Mouse (Mus musculus) forebrain, embryonic 12.5 days (tissue): Measurements from ENCODE around the gene Ebf1. TPM values are rescaled to one million over a fixed set of nuclear protein-coding genes. Genes with fewer than 3 reads are reported as not detected.

ENCODE experiments used
- ATAC-seq: fragments of 200-750 bp; cut with Nextera tagmentation; 2 replicates; pipeline ENCODE4 v1.8.0; 2017; ENCODE audit warnings: moderate TSS enrichment; ENCODE audit not compliant: low FRiP score
- H3K27ac ChIP-seq: fragments of 300-500 bp; sonication (generic); 2 replicates; pipeline ENCODE4 v1.5.1; 2016; ENCODE audit warnings: mild to moderate bottlenecking
- H3K27me3 ChIP-seq: fragments of 300-500 bp; sonication (generic); 2 replicates; pipeline ENCODE4 v1.6.1; 2016; ENCODE audit warnings: mild to moderate bottlenecking
- H3K36me3 ChIP-seq: fragments of 300-500 bp; sonication (generic); replicated peaks from 2 replicates; pipeline ENCODE4 v1.6.1; 2016; ENCODE audit warnings: mild to moderate bottlenecking
- H3K4me1 ChIP-seq: fragments of 300-500 bp; sonication (generic); 2 replicates; pipeline ENCODE4 v1.6.1; 2016
- H3K4me2 ChIP-seq: fragments of 300-500 bp; sonication (generic); 2 replicates; pipeline ENCODE4 v1.6.1; 2016; ENCODE audit warnings: mild to moderate bottlenecking, moderate library complexity
- H3K4me3 ChIP-seq: fragments of 300-500 bp; sonication (generic); replicated peaks from 2 replicates; pipeline ENCODE4 v1.5.1; 2016; ENCODE audit warnings: mild to moderate bottlenecking
- H3K9ac ChIP-seq: fragments of 300-500 bp; sonication (generic); 2 replicates; pipeline ENCODE4 v1.6.1; 2016; ENCODE audit warnings: mild to moderate bottlenecking
- H3K9me3 ChIP-seq: fragments of 300-500 bp; sonication (generic); 2 replicates; pipeline ENCODE4 v1.6.1; 2016
- WGBS: fragments of 180-500 bp; shearing (Covaris S2); methylation state at CpG from one replicate; pipeline ENCODE4 v1.1.7; 2016; 5-methylcytosine and 5-hydroxymethylcytosine counted together
- polyA plus RNA-seq: library from polyadenylated mRNA; unstranded; fragments of >200 nt; fragmentation: Nextera tagmentation; extraction: Ambion mirVana; gene quantifications from 2 replicates; pipeline ENCODE4 v1.2.1, GENCODE M21; 2016

The Ebf1 gene
- polyA plus RNA-seq, 1 experiment from 2014 or later: 26.8 TPM

DNA sequence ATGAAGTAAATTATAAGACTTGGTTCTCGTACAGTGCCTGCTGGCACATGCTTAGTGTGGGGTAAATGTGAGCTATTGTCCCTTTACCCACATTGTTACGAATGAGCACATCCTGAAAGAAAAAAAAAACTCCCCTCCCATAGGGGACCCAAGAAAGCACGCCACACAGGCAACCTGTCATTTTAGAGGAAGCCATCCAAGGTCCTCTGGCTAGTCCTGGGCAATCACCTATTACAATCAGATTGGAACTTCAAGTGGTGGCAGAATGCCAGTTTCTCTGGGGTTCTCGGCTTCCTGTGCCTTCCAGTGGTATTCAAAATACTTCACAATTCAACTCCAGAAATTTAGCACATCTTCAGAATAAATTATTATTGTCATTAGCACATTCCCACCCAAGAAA lies 98.7 kb downstream of the Ebf1 start:
- Histone ChIP-seq H3K36me3 (no peaks in the 10 kb centered on the region), H3K4me3 (no peak overlapping the region), H3K9ac (no peak overlapping the region), H3K27ac (no peak overlapping the region), H3K9me3 (no peaks in the 10 kb centered on the region), H3K4me1 (no peaks in the 10 kb centered on the region), H3K4me2 (no peak overlapping the region), H3K27me3 (peaks cover 8% of the 10 kb centered on the region; the same call in 1 of the 2 replicates)
- WGBS: 81% methylated on average over 4 of the region's 4 CpGs
- ATAC-seq: no peak

DNA sequence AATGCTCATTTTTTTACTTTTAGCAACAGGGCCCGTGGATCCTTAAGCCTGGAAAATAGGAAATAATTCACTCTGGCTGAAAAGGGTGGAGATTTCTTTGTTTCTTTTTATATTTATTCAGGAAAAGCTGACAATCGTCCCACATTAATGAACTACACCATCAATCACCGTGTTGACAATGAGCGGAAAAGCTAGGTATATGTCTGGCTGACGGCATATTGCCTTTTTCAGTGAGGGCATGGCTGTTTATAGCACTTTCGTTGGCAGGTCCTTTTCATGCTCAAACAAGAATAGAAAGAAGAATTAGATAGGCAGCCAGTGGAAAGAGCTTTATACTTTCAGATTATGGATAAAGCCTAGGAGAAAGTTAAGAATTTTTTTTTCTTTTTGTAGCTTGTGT lies 99.8 kb downstream of the Ebf1 start:
- no peak overlapping the region for H3K4me2 ChIP-seq
- H3K27ac ChIP-seq: no peak overlapping the region
- WGBS: 60% methylated on average over 6 of the region's 6 CpGs
- H3K4me1 ChIP-seq: no peaks in the 10 kb centered on the region
- H3K36me3 ChIP-seq: no peaks in the 10 kb centered on the region
- H3K9ac ChIP-seq: no peak overlapping the region
- H3K27me3 ChIP-seq: peaks cover 8% of the 10 kb centered on the region; the same call in 1 of the 2 replicates
- no peaks in the 10 kb centered on the region for H3K9me3 ChIP-seq
- ATAC-seq: no peak
- H3K4me3 ChIP-seq: no peak overlapping the region

DNA sequence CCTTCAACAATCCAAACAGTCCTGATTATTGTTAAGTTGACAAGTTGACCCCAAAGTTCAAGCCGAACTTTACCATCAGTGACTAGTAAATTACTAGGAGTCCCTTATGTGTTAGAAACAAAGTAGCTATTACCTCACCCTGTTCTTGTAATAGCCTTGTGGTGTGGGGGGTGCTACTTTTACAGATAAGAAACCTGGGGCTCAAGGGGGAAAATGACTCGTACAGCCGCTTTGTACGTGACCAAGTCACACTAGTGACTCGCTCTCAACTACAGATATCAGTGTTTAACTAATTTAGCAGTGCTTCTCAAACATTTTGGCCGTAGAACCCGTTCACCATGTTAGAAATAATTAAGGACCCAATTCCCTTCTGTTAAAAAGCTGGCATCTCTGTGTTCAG lies 100.5 kb downstream of the Ebf1 start:
- Histone ChIP-seq H3K27me3 (peaks cover 8% of the 10 kb centered on the region; the same call in 1 of the 2 replicates), H3K36me3 (no peaks in the 10 kb centered on the region), H3K4me3 (no peak overlapping the region), H3K4me1 (no peaks in the 10 kb centered on the region), H3K9me3 (no peaks in the 10 kb centered on the region), H3K4me2 (no peak overlapping the region), H3K9ac (no peak overlapping the region), H3K27ac (no peak overlapping the region)
- WGBS: 83% methylated on average over 7 of the region's 7 CpGs
- ATAC-seq: no peak

DNA sequence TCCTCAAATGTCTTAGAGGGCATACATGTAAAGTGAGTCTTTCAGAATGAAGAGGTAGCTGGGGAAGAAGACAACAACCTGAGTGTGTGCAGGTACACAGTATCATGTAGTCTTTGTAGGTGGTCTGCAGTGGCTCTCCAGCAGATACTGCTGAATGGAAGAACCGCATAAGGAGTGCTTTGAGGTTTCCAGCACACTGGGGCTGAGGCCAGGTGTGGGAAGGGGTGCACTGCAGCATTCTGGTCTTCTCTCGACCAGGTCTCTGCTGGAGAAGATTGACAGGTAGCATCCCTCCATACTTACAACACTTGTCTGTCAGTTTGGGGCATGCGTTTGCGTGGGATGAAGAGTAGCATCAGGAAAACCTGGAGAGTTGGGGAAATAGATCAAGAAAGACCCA lies 104.9 kb downstream of the Ebf1 start:
- Histone ChIP-seq H3K9me3 (no peaks in the 10 kb centered on the region), H3K27me3 (no peaks in the 10 kb centered on the region), H3K4me2 (no peak overlapping the region), H3K27ac (no peak overlapping the region), H3K9ac (no peak overlapping the region), H3K4me1 (no peaks in the 10 kb centered on the region), H3K36me3 (no peaks in the 10 kb centered on the region), H3K4me3 (no peak overlapping the region)
- no peak for ATAC-seq
- WGBS: 89% methylated on average over 4 of the region's 4 CpGs

DNA sequence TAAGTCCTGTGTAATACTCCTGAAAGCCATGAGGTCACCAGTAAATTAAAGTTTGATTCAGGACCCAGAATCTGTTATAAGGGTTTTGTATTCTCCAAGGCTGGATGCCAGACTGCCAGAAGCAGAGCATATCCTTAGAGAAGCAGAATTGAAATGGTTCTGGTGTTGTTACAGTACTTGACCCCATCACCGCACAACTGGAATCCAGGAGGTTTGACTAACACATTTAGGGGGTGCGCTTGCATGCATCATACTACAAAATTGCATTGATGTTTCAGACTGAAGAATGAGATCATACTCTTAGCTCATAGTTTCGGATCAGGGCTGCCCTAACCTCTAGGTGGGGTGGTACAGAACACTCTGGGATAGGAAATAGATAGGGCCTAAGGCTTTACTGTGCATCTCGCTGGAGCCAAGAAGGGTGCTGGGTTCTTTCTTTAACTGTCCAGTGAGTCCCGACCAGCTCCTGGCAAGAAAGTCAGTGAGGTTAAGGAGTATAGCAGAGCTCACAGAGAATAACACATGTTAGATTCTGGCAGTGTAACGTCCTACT lies 106.9 kb downstream of the Ebf1 start:
- Histone ChIP-seq H3K4me2 (no peak overlapping the region), H3K9me3 (no peaks in the 10 kb centered on the region), H3K4me1 (no peaks in the 10 kb centered on the region), H3K27me3 (no peaks in the 10 kb centered on the region), H3K36me3 (no peaks in the 10 kb centered on the region), H3K9ac (no peak overlapping the region), H3K27ac (no peak overlapping the region), H3K4me3 (no peak overlapping the region)
- WGBS: 88% methylated on average over 6 of the region's 6 CpGs
- ATAC-seq: no peak

DNA sequence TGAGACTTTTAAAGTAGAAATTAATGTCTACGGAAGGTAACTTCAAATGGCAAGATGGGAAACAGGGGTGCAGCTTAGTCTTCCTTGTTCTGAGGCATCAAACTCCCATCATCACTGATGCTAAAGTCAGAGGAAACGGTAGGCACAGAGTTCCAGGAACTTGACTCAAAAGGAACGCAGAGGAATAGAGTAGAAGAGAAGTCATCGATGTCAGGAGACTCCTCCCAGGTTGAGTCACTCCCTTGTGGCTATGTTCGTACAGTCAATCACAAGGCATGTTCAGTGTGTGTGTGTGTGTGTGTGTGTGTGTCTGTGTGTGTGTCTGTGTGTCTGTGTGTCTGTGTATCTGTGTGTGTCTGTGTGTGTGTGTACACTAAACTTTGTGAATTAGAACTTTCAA lies 108.6 kb downstream of the Ebf1 start:
- no peak overlapping the region for H3K27ac ChIP-seq
- WGBS: 90% methylated on average over 5 of the region's 5 CpGs
- H3K4me3 ChIP-seq: no peak overlapping the region
- ATAC-seq: no peak
- H3K9me3 ChIP-seq: no peaks in the 10 kb centered on the region
- no peak overlapping the region for H3K9ac ChIP-seq
- no peaks in the 10 kb centered on the region for H3K27me3 ChIP-seq
- no peak overlapping the region for H3K4me2 ChIP-seq
- no peaks in the 10 kb centered on the region for H3K4me1 ChIP-seq
- H3K36me3 ChIP-seq: no peaks in the 10 kb centered on the region

DNA sequence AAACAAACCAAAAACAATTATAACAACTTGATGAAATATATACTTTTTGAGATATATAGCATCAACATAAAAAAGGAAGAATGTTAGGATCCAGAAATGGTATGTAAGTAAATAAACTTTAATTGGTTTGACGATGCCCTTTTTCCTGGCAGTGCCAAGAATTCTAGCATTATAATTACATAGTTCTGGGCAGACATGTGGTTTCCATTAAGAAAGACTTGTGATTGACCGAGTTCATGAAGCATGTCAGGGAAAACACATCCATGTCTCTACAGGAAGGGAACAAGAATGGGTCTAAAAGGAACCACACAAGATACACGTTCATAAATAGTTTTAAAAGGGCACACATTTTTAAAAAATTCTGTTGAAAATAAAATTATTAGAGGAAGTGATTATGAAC lies 110.3 kb downstream of the Ebf1 start:
- 78% methylated on average over 3 of the region's 3 CpGs for WGBS

DNA sequence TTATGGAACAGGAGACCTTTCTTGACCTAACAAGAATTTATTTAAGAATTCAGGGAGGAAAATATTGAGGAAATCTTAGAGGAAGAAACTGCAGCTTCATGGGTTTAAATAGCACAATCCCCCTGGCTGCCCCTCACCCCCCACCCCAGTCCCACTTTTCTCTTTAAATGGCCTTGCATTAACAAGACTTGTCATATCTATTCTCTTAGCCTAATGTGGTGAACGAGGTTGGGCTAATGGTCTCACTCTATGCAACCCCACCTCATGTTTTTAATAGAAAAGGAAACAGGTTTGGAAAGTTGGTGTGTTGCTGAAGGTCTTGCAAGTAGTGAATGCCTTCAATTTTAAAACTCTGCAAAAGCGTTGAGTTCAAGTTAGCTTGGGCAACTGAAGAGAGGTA lies 110.7 kb downstream of the Ebf1 start:
- H3K9ac ChIP-seq: no peak overlapping the region
- no peak for ATAC-seq
- H3K27me3 ChIP-seq: no peaks in the 10 kb centered on the region
- no peak overlapping the region for H3K4me2 ChIP-seq
- no peaks in the 10 kb centered on the region for H3K9me3 ChIP-seq
- H3K36me3 ChIP-seq: no peaks in the 10 kb centered on the region
- WGBS: 80% methylated on average over 2 of the region's 2 CpGs
- no peaks in the 10 kb centered on the region for H3K4me1 ChIP-seq
- no peak overlapping the region for H3K4me3 ChIP-seq
- H3K27ac ChIP-seq: no peak overlapping the region

More for the DNA sequence above, 110.3 kb downstream of the Ebf1 start:
- H3K9me3 ChIP-seq: no peaks in the 10 kb centered on the region
- no peak for ATAC-seq
- H3K9ac ChIP-seq: no peak overlapping the region
- no peaks in the 10 kb centered on the region for H3K36me3 ChIP-seq
- no peak overlapping the region for H3K4me3 ChIP-seq
- H3K4me2 ChIP-seq: no peak overlapping the region
- no peaks in the 10 kb centered on the region for H3K27me3 ChIP-seq
- H3K27ac ChIP-seq: no peak overlapping the region
- no peaks in the 10 kb centered on the region for H3K4me1 ChIP-seq

DNA sequence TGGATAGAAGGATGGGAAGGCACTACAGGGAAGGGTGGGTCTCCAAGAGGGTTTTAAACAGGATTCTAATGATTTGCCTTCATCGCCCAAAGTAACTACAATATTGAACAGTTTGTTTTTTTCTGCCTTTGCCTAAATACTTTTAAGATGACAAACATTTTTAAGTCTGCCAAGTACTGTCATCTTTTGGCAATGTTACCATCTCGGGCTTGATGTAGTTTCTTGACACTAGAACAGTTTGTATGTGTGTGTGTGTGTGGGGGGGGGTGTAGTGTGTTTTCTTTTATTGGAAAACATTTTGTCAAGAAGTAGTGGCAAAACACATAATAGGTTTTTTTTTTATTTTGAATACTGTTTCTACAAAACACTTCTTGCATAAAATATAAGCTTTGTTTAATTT lies 111.2 kb downstream of the Ebf1 start:
- no peak for ATAC-seq
- H3K4me1 ChIP-seq: 0 out of 2 replicates have a peak, but pooled peaks cover 2% of the 10 kb centered on the region
- no peak overlapping the region for H3K4me3 ChIP-seq
- H3K9ac ChIP-seq: no peak overlapping the region
- no peaks in the 10 kb centered on the region for H3K9me3 ChIP-seq
- no peak overlapping the region for H3K27ac ChIP-seq
- H3K4me2 ChIP-seq: no peak overlapping the region
- no peaks in the 10 kb centered on the region for H3K36me3 ChIP-seq
- 95% methylated on average over 2 of the region's 2 CpGs for WGBS
- no peaks in the 10 kb centered on the region for H3K27me3 ChIP-seq

DNA sequence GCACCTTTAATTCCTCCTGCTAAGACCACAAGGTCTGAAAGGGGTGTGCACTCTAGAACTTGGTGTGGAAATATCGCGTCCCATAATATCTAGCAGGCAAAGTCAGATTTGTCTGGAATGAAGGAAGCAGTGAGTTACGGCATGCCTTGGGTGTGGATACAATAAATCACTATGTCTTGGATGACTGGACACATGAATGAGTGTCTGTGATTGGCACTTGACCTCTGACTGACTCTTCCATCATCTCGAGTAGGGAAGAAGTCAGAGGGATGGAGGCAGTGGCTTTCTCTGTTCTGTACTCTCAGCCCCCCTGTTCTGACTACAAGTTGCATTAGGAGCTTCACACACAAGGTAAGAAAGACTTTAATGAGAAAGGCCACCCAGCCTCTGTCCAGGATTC lies 112.8 kb downstream of the Ebf1 start:
- ATAC-seq: no peak
- 72% methylated on average over 4 of the region's 4 CpGs for WGBS

DNA sequence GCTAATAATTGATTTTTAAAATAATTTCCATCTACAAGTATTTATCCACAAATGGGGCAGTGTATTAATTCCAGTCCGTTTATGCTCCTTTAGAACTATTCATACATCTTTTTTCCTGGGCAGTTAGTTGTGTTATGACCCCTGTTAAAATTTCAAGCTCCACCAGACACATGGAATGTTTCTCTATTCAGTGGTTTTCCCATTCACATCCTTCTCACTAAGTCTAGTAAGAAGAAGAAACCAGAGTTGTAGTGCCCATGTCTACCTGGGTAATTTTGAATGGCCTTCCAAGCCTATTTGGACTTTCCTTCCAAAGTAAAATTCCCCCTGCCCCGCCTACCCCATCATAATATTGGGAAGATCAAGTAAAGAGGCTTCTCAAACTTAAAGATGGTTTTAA lies 114.6 kb downstream of the Ebf1 start:
- no peak for ATAC-seq
- 0 out of 2 replicates have a peak, but pooled peaks cover 2% of the 10 kb centered on the region for H3K4me1 ChIP-seq
- 69% methylated on average over 2 of the region's 2 CpGs for WGBS
- H3K4me2 ChIP-seq: no peak overlapping the region
- H3K9me3 ChIP-seq: no peaks in the 10 kb centered on the region
- H3K36me3 ChIP-seq: no peaks in the 10 kb centered on the region
- no peaks in the 10 kb centered on the region for H3K27me3 ChIP-seq
- H3K27ac ChIP-seq: no peak overlapping the region
- no peak overlapping the region for H3K9ac ChIP-seq
- no peak overlapping the region for H3K4me3 ChIP-seq

More for the DNA sequence above, 112.8 kb downstream of the Ebf1 start:
- Histone ChIP-seq H3K9ac (no peak overlapping the region), H3K27ac (no peak overlapping the region), H3K27me3 (no peaks in the 10 kb centered on the region), H3K4me3 (no peak overlapping the region), H3K4me2 (no peak overlapping the region), H3K36me3 (no peaks in the 10 kb centered on the region), H3K9me3 (no peaks in the 10 kb centered on the region), H3K4me1 (0 out of 2 replicates have a peak, but pooled peaks cover 2% of the 10 kb centered on the region)

DNA sequence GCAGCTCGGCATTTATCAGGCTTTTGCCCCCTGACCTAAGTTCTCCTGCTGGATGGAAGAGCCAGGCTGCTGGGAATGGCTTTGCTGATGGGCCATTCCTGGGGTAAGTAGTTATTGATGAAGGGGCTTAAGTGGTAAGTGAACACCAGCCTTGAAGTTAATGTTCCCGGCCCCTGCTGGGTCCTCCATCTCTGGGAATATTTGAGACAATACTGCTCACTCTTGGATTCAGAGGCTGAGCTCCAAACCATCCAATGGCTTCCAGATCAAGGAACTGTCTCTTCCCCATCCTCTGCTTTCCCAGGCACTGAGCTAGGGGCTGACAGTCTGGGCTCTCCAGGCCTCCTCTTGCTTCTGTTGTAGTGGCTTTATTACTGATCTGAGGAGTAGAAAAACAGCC lies 116.2 kb downstream of the Ebf1 start:
- Histone ChIP-seq H3K4me2 (no peak overlapping the region), H3K27me3 (no peaks in the 10 kb centered on the region), H3K27ac (no peak overlapping the region), H3K4me1 (0 out of 2 replicates have a peak, but pooled peaks cover 2% of the 10 kb centered on the region), H3K4me3 (no peak overlapping the region), H3K9me3 (no peaks in the 10 kb centered on the region), H3K9ac (no peak overlapping the region), H3K36me3 (no peaks in the 10 kb centered on the region)
- 49% methylated on average over 2 of the region's 2 CpGs for whole genome bisulfite sequencing
- ATAC-seq: no peak

DNA sequence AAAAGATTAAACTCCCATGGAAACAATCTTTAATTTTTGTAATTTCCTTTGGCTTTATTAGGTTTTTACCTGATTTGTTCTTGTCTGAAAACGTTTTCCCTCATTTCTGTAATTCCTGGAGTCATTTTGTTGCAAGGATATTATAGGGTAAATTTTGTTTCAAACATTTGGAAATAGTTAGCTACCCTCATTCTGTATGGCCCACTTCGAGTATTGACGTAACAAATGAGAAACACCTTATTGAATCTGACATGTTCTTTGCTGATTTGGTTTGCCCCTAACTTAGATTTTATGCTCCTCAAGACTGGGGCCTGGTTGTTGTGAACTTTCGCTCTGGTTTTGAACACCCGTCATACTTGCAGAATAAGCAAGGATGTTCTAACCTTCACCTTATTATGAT lies 120.9 kb downstream of the Ebf1 start:
- Histone ChIP-seq H3K27ac (no peak overlapping the region), H3K27me3 (peaks cover 16% of the 10 kb centered on the region), H3K4me1 (peaks cover 22% of the 10 kb centered on the region), H3K9ac (no peak overlapping the region), H3K9me3 (no peaks in the 10 kb centered on the region), H3K4me2 (no peak overlapping the region), H3K36me3 (no peaks in the 10 kb centered on the region), H3K4me3 (no peak overlapping the region)
- WGBS: 80% methylated on average over 5 of the region's 5 CpGs
- no peak for ATAC-seq
